Mouse (Mus musculus): ENCODE measurements around the gene Runx1. TPM values are rescaled to one million over a fixed set of nuclear protein-coding genes. Genes with fewer than 3 reads are reported as not detected.

Runx1 gene
- polyA plus RNA-seq, 1 experiment from 2014 or later = 2.7 TPM

DNA sequence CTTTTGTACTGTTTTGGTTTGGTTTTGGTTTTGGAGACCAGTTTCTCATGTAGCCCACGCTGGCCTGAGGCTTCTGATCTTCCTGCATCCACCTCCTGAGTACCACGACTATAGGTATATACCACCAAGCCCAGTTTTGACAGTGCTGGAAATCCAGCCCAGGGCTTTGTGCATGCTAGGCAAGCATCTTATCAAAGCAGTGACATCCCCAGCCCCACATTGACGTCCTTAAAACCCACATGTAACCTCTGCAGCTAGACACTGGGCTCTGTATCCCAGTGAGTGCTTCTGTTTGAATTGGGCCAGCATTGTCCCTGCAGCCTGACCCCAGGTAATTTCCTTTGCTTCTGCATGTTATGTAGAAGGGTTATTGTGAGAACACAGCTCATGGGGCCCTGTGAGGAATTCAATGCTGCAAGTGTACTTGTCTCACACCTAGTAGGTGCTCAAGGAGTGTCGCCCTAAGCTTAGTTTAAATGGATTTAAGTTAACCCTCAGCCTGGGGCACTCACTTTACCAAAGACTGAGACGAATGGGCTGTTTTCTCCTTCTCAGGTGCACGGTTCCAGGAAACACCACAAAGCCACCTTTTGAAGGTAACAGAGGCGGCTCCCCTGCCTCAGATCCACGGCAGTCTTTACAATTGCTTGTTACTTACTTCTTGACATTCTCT is 15.2 kb downstream of the Runx1 start:
- Histone ChIP-seq H3K4me1 (no peaks in the 10 kb centered on the region), H3K4me3 (replicated peaks) (no peak overlapping the region), H3K27ac (no peak overlapping the region), H3K9ac (no peak overlapping the region), H3K4me2 (no peak overlapping the region), H3K27me3 (no peaks in the 10 kb centered on the region), H3K36me3 (replicated peaks) (no peaks in the 10 kb centered on the region), H3K9me3 (no peaks in the 10 kb centered on the region)
- WGBS = 87% methylated on average over 8 of the region's 8 CpGs
- ATAC-seq (ENCODE audit: low FRiP score) = no peak

GRCm38 (mm10) chr16:92807772-92808171 is 18.2 kb downstream of the Runx1 start:
- no peak for ATAC-seq (ENCODE audit: low FRiP score)
- H3K27ac ChIP-seq = no peak overlapping the region
- no peak overlapping the region for H3K4me3 ChIP-seq (replicated peaks)
- H3K4me2 ChIP-seq = no peak overlapping the region
- no peaks in the 10 kb centered on the region for H3K4me1 ChIP-seq
- no peaks in the 10 kb centered on the region for H3K9me3 ChIP-seq
- no peaks in the 10 kb centered on the region for H3K27me3 ChIP-seq
- no peaks in the 10 kb centered on the region for H3K36me3 ChIP-seq (replicated peaks)
- 89% methylated on average over 8 of the region's 8 CpGs for WGBS
- H3K9ac ChIP-seq = no peak overlapping the region

DNA sequence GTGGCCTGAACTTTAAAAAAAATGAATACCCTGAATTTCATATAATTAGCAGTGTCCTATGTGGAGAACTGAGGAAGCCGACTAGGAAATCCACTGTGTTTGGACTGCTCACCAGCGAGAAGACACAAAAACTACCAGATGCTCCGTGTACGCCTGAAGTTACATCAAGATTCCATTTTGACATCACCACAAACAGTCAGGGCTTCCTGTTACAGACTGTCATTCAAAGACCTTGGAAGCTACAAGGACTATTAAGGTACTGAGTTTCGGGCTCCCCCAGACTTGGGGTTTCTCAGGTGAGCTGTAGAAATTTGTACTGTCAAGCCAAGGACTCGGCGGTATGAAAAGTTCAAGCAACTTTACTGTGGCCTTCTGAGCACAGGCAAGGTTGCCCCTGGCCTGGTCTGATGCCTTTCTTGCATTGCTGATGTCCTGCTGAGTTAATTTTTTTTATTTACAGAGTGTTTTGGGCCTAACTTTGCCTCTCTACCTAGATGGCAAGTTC is 22.8 kb downstream of the Runx1 start:
- 94% methylated on average over 7 of the region's 7 CpGs for WGBS
- Histone ChIP-seq H3K9ac (no peak overlapping the region), H3K4me3 (replicated peaks) (no peak overlapping the region), H3K4me2 (no peak overlapping the region), H3K9me3 (no peaks in the 10 kb centered on the region), H3K36me3 (replicated peaks) (no peaks in the 10 kb centered on the region), H3K27ac (no peak overlapping the region), H3K4me1 (no peaks in the 10 kb centered on the region), H3K27me3 (no peaks in the 10 kb centered on the region)
- no peak for ATAC-seq (ENCODE audit: low FRiP score)

DNA sequence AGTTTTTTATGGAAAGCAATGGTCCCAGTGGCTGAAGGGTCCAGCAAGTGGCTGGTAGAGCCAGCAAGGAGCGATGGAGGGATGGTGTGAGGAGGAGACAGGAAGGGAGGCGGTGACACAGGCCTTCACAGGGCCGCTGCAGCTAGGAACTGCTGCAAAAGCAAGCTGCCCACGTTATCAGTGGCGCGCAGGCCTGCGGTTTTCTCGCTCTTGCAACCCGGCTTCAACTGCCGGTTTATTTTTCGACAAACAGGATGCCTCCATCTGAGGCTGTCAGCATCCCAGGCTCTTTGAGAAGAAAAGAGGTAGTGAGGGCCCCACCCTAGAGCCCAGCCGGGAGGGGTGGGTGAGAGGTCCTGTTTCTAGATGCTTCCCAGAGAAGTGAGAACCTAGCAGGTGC is 24.4 kb downstream of the Runx1 start:
- Histone ChIP-seq H3K36me3 (replicated peaks) (no peaks in the 10 kb centered on the region), H3K9me3 (no peaks in the 10 kb centered on the region), H3K4me2 (no peak overlapping the region), H3K9ac (no peak overlapping the region), H3K4me1 (no peaks in the 10 kb centered on the region), H3K27ac (no peak overlapping the region), H3K27me3 (no peaks in the 10 kb centered on the region), H3K4me3 (replicated peaks) (no peak overlapping the region)
- no peak for ATAC-seq (ENCODE audit: low FRiP score)
- whole genome bisulfite sequencing = 76% methylated on average over 12 of the region's 12 CpGs

DNA sequence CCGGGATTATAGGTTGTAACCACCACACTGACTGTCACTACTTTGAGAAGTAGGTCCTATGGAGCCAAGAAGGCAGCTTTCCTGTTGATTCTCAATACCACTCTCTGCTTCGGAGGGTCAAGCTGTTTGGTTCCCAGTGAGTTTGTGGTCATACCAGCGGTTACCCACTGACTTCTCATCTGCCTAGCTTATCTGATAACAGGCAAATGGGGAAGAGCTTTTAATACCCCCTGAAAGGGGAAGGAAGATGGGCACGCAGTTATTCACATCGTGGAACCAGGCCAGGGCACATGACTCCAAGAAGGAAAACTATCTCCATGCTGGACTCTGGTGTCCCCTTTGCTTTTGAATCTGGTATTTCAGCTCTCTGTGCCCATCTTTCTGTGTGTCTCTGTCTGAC is 25.1 kb downstream of the Runx1 start:
- no peaks in the 10 kb centered on the region for H3K9me3 ChIP-seq

GRCm38 (mm10) chr16:92799940-92800339 is 26.0 kb downstream of the Runx1 start:
- Histone ChIP-seq H3K4me3 (replicated peaks) (no peak overlapping the region), H3K27me3 (no peaks in the 10 kb centered on the region), H3K9me3 (no peaks in the 10 kb centered on the region), H3K4me1 (no peaks in the 10 kb centered on the region), H3K27ac (no peak overlapping the region), H3K36me3 (replicated peaks) (no peaks in the 10 kb centered on the region), H3K9ac (no peak overlapping the region), H3K4me2 (no peak overlapping the region)
- no peak for ATAC-seq (ENCODE audit: low FRiP score)
- WGBS = 91% methylated on average over 7 of the region's 7 CpGs

More for the DNA sequence above, 25.1 kb downstream of the Runx1 start:
- H3K4me1 ChIP-seq = no peaks in the 10 kb centered on the region
- no peak for ATAC-seq (ENCODE audit: low FRiP score)
- H3K4me3 ChIP-seq (replicated peaks) = no peak overlapping the region
- 86% methylated on average over 5 of the region's 5 CpGs for WGBS
- H3K27ac ChIP-seq = no peak overlapping the region
- H3K36me3 ChIP-seq (replicated peaks) = no peaks in the 10 kb centered on the region
- no peaks in the 10 kb centered on the region for H3K27me3 ChIP-seq
- H3K9ac ChIP-seq = no peak overlapping the region
- H3K4me2 ChIP-seq = no peak overlapping the region

DNA sequence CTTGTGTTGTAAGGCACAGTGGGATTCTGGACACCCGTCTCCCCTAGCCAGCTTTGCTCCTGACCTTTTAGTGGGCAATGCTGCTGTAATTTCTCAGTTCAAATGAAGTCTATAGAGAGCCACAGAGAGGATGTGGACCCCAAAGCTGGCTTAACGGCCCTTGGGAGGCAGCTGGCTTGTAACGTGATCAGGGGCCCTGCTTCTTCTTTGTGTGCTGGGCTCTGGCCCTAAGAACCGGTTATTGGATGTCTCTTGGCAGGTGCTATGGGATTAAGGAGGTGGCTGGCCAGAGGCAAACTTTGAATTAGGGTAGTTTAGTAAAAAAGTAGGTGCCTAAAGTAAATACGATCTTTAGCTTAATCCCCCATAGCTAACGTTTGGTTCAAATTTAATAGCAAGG is 31.8 kb downstream of the Runx1 start:
- Histone ChIP-seq H3K27me3 (no peaks in the 10 kb centered on the region), H3K36me3 (replicated peaks) (no peaks in the 10 kb centered on the region), H3K9me3 (no peaks in the 10 kb centered on the region), H3K4me1 (peaks cover 5% of the 10 kb centered on the region; the same call in 1 of the 2 replicates), H3K27ac (no peak overlapping the region), H3K4me3 (replicated peaks) (no peak overlapping the region), H3K9ac (no peak overlapping the region), H3K4me2 (no peak overlapping the region)
- 23% methylated on average over 6 of the region's 6 CpGs for WGBS
- no peak for ATAC-seq (ENCODE audit: low FRiP score)

GRCm38 (mm10) chr16:92793741-92794140 is 32.2 kb downstream of the Runx1 start:
- Histone ChIP-seq H3K9me3 (no peaks in the 10 kb centered on the region), H3K4me1 (peaks cover 5% of the 10 kb centered on the region; the same call in 1 of the 2 replicates), H3K27me3 (no peaks in the 10 kb centered on the region), H3K9ac (no peak overlapping the region), H3K27ac (no peak overlapping the region), H3K4me2 (no peak overlapping the region), H3K4me3 (replicated peaks) (no peak overlapping the region), H3K36me3 (replicated peaks) (no peaks in the 10 kb centered on the region)
- 62% methylated on average over 8 of the region's 8 CpGs for WGBS
- no peak for ATAC-seq (ENCODE audit: low FRiP score)

DNA sequence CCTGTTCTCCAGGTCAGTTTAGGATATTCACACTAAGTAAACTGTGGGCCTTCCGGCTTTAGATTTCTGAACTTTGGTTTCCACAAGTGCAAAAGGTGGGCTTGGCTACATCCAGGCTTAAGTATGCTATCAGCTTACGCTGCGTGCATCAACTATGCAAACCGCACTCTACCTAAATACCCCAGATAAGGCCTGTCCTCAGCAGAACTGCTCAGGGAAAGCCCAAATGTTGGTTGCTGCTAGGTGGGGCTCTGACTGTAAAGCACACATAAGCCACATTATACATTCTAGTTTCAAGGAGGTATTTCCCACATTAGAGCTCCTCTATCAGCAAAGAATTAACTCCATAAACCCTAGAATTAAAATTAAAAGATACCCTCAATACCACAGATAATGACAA is 33.0 kb downstream of the Runx1 start:
- ATAC-seq (ENCODE audit: low FRiP score) = no peak
- Histone ChIP-seq H3K9ac (no peak overlapping the region), H3K36me3 (replicated peaks) (no peaks in the 10 kb centered on the region), H3K4me3 (replicated peaks) (no peak overlapping the region), H3K9me3 (no peaks in the 10 kb centered on the region), H3K4me2 (no peak overlapping the region), H3K27me3 (no peaks in the 10 kb centered on the region), H3K4me1 (peaks cover 5% of the 10 kb centered on the region; the same call in 1 of the 2 replicates), H3K27ac (no peak overlapping the region)
- 98% methylated on average over 4 of the region's 4 CpGs for WGBS

DNA sequence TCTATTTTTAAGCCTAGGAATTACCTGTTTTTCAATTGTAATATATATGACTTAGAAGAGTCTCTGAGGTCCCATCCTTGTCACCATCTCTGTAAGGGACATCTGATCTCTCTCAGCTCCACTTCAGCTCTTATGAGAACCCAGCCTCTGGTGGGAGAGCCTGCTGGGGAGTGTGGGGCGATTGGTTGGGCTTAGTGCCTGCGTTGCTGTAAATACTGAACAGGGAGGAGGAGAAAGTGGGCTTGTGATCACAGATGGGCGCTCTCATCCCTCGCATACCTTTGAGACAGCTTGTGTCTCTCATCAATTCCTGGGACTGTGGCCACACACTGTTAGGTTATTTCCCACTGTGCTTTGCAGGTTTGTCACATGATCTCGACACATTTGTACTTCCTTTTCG is 35.3 kb downstream of the Runx1 start:
- Histone ChIP-seq H3K4me3 (replicated peaks) (no peak overlapping the region), H3K27me3 (no peaks in the 10 kb centered on the region), H3K4me2 (no peak overlapping the region), H3K4me1 (peaks cover 5% of the 10 kb centered on the region; the same call in 1 of the 2 replicates), H3K27ac (no peak overlapping the region), H3K36me3 (replicated peaks) (no peaks in the 10 kb centered on the region), H3K9ac (no peak overlapping the region), H3K9me3 (no peaks in the 10 kb centered on the region)
- no peak for ATAC-seq (ENCODE audit: low FRiP score)
- WGBS = 84% methylated on average over 6 of the region's 6 CpGs

- WGBS = 85% methylated on average over 4 of the region's 4 CpGs
- no peaks in the 10 kb centered on the region for H3K27me3 ChIP-seq
- ATAC-seq (ENCODE audit: low FRiP score) = no peak
These were observed 36.1 kb downstream of the Runx1 start for GRCm38 (mm10) chr16:92789840-92790239.

DNA sequence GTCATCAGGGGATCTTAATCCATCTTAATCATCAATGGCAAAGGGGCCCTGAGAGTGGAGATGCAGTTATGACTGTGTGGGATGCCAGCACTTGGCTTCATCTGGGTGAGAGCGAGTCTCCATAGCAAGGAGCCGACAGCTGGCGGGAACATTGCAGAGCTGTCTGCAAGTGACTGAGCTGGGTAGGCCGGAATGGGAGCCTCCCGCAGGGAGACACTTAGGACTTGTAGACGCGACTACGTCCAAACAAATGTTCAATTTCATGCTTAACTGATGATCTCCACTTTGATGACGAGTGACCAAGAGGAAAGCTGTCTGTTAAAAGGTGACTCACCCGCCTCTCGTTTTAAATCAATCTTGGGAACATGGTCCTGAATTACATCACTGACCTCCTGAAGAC is 37.5 kb downstream of the Runx1 start:
- H3K27me3 ChIP-seq = no peaks in the 10 kb centered on the region
- no peak for ATAC-seq (ENCODE audit: low FRiP score)
- no peak overlapping the region for H3K4me3 ChIP-seq (replicated peaks)
- no peak overlapping the region for H3K9ac ChIP-seq
- H3K4me1 ChIP-seq = peaks cover 7% of the 10 kb centered on the region; the same call in 1 of the 2 replicates
- H3K27ac ChIP-seq = no peak overlapping the region
- 78% methylated on average over 11 of the region's 11 CpGs for WGBS
- H3K4me2 ChIP-seq = no peak overlapping the region
- no peaks in the 10 kb centered on the region for H3K9me3 ChIP-seq
- H3K36me3 ChIP-seq (replicated peaks) = no peaks in the 10 kb centered on the region

More at GRCm38 (mm10) chr16:92789840-92790239, 36.1 kb downstream of the Runx1 start:
- H3K9ac ChIP-seq = no peak overlapping the region
- H3K9me3 ChIP-seq = no peaks in the 10 kb centered on the region
- peaks cover 5% of the 10 kb centered on the region; the same call in 1 of the 2 replicates for H3K4me1 ChIP-seq
- no peaks in the 10 kb centered on the region for H3K36me3 ChIP-seq (replicated peaks)
- H3K27ac ChIP-seq = no peak overlapping the region
- H3K4me2 ChIP-seq = no peak overlapping the region
- H3K4me3 ChIP-seq (replicated peaks) = no peak overlapping the region

- WGBS = 76% methylated on average over 5 of the region's 5 CpGs
- H3K4me2 ChIP-seq = no peak overlapping the region
These were observed 39.0 kb downstream of the Runx1 start for GRCm38 (mm10) chr16:92786883-92787321.

More at GRCm38 (mm10) chr16:92786883-92787321, 39.0 kb downstream of the Runx1 start:
- no peaks in the 10 kb centered on the region for H3K27me3 ChIP-seq
- ATAC-seq (ENCODE audit: low FRiP score) = no peak
- peaks cover 7% of the 10 kb centered on the region; the same call in 1 of the 2 replicates for H3K4me1 ChIP-seq
- no peak overlapping the region for H3K9ac ChIP-seq
- no peak overlapping the region for H3K27ac ChIP-seq
- no peak overlapping the region for H3K4me3 ChIP-seq (replicated peaks)
- no peaks in the 10 kb centered on the region for H3K36me3 ChIP-seq (replicated peaks)
- H3K9me3 ChIP-seq = no peaks in the 10 kb centered on the region

Data from forebrain, embryonic 12.5 days (tissue).